Mouse (Mus musculus) cerebellum, adult 2 months (tissue): Measurements from ENCODE around the gene Ano4. TPM values are rescaled to one million over a fixed set of nuclear protein-coding genes. Genes with fewer than 3 reads are reported as not detected.

Experiments used
- DNase-seq, 2 experiments: peaks; one replicate each; pipeline ENCODE4 v3.0.0; 2021
- H3K27ac ChIP-seq: fragments of 200-500 bp; 2 replicates; pipeline ENCODE4 v1.5.1; 2012; ENCODE audit warnings: low read length, control low read depth, inconsistent platforms; ENCODE audit not compliant: insufficient read depth
- H3K27me3 ChIP-seq: fragments of 200-500 bp; 2 replicates; pipeline ENCODE4 v1.6.1; 2012; ENCODE audit warnings: inconsistent platforms, mild to moderate bottlenecking, low read length, moderate library complexity; ENCODE audit not compliant: control insufficient read depth, insufficient read depth
- H3K4me1 ChIP-seq: fragments of 200-500 bp; 2 replicates; pipeline ENCODE4 v1.6.1; 2011; ENCODE audit warnings: low read length; ENCODE audit not compliant: control insufficient read depth, insufficient read depth
- H3K4me3 ChIP-seq: fragments of 200-500 bp; replicated peaks from 2 replicates; pipeline ENCODE3; 2011; ENCODE audit warnings: mild to moderate bottlenecking, low read depth, low read length, control low read depth; ENCODE audit not compliant: insufficient read depth
- CTCF ChIP-seq: fragments of 200-500 bp; IDR thresholded peaks from 2 replicates; pipeline ENCODE4 v1.5.1; 2011; ENCODE audit warnings: low read depth, mild to moderate bottlenecking, control low read depth, low read length, moderate library complexity, borderline replicate concordance; ENCODE audit not compliant: insufficient read depth
- POLR2A ChIP-seq: fragments of 200-500 bp; IDR thresholded peaks from 2 replicates; pipeline ENCODE4 v1.6.1; 2011; ENCODE audit warnings: low read length, control low read depth, borderline replicate concordance; ENCODE audit not compliant: insufficient read depth
- WGBS: fragments of 180-500 bp; shearing (Covaris S2); methylation state at CpG from one replicate; pipeline ENCODE4 v1.1.7; 2018; 5-methylcytosine and 5-hydroxymethylcytosine counted together
- polyA plus RNA-seq: library from polyadenylated mRNA; depleted of rRNA; stranded (reverse); fragments of >200 nt; gene quantifications from 2 replicates; pipeline ENCODE4 v1.2.3, GENCODE M21; 2012

Gene Ano4
- polyA plus RNA-seq, 1 experiment = 17.9 TPM

DNA sequence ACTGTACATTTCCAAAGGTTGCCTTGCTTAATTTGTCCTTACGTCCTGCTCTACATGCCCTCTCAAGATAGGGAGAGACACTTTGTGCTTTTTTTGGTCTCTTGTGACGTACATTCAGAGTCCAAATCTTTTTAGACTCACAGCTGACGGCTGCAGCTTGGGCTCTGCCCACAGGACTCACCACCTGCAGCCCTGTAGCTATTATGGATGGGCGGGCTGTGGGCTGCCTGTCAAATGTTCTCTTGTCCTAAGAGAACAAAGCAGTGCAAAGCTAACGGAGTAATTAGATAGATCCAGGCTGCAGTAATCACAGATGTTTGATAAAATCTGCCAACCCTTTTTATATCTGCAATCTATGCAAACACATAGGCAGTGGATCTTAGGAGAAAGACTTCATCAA is 325.6 kb downstream of the Ano4 start:
- no peak for TF ChIP-seq CTCF
- TF ChIP-seq POLR2A = no peak
- Histone ChIP-seq H3K4me3 (no peak overlapping the region), H3K4me1 (no peaks in the 10 kb centered on the region), H3K27me3 (no peaks in the 10 kb centered on the region), H3K27ac (no peak overlapping the region)
- 34% methylated on average over 5 of the region's 5 CpGs for WGBS
- DNase-seq = no peak

DNA sequence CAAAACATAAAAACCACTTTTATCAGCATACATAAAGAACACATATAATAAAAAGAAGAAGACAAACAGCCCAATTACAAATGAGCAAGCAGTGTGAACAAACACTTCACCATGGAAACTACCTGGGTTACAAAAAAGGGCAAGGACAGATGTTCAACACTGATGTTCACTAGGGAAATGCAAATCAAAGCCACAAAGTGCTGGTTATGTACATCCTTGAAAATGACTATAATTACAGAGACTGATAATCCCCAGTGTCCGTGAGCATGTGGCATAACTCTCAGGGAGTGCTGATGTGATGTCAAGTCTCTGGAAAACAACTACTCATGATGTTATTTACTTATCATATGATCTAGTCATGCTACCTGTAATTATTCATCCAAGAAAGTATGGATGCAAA is 336.3 kb downstream of the Ano4 start:
- TF ChIP-seq POLR2A (no peak), CTCF (no peak)
- Histone ChIP-seq H3K27me3 (no peaks in the 10 kb centered on the region), H3K4me1 (no peaks in the 10 kb centered on the region), H3K27ac (no peak overlapping the region), H3K4me3 (no peak overlapping the region)
- no peak for DNase-seq
- 80% methylated on average over 1 of the region's 1 CpGs for WGBS

DNA sequence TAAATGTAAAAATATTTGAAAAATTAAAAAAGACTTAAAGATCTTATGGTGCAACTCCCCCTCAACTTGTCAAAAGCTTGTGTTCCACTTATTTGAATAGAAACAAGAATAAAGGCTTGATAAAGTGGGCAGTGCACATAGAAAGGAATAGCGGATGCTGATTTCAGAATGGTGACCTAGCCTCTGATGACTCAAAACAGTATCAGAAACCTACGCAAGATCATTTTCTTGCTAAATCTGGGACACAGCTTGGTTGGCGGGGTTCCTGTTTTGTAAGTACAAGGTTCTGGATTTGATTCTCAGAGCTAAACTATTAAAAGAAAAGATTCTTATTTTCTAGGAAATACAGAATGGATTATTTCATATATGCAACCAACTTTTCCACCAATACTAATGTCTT is 340.0 kb downstream of the Ano4 start:
- H3K27ac ChIP-seq = no peak overlapping the region
- no peak for DNase-seq
- no peaks in the 10 kb centered on the region for H3K4me1 ChIP-seq
- no peak overlapping the region for H3K4me3 ChIP-seq
- TF ChIP-seq POLR2A (no peak), CTCF (no peak)
- WGBS = 94% methylated on average over 3 of the region's 3 CpGs
- H3K27me3 ChIP-seq = no peaks in the 10 kb centered on the region

DNA sequence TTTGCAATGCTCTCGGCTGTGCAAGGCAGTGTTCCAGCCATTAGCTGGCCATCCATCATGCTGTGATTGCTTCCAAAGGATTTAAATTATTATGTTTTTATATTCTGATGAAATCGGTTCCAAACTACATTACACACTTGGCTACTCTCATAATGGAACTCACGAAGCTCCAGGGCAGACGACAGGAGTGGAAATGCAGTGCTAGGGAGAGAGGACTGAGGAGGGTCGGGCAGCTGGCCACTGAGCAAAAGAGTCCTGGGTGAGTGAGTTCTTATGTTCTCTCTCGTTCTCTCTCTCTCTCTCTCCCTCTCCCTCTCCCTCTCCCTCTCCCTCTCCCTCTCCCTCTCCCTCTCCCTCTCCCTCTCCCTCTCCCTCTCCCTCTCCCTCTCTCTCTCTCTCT is 357.6 kb downstream of the Ano4 start:
- Histone ChIP-seq H3K27ac (no peak overlapping the region), H3K27me3 (no peaks in the 10 kb centered on the region), H3K4me1 (no peaks in the 10 kb centered on the region), H3K4me3 (no peak overlapping the region)
- TF ChIP-seq CTCF (no peak), POLR2A (no peak)
- WGBS = 16% methylated on average over 6 of the region's 6 CpGs
- DNase-seq = no peak

DNA sequence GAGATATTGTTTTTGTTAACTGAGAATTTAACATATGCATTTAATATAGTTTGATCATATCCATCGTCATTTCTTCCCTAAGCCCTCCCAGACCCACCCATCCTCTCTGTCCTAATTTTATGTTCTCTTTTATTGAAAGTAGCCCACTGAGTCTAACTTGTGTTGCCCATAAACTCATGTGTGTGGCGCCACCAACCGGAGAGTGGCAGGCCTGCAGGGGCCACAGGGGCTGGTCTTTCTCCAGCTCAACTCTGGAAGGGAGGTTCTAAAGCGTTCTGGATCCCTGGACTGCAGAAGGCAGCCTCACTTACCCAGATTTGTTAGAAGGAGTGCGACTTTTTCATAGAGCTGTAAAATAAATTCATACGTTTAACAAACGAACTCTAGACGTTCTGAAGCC is 361.1 kb downstream of the Ano4 start:
- Histone ChIP-seq H3K27ac (no peak overlapping the region), H3K27me3 (no peaks in the 10 kb centered on the region), H3K4me3 (no peak overlapping the region), H3K4me1 (no peaks in the 10 kb centered on the region)
- WGBS = 39% methylated on average over 8 of the region's 8 CpGs
- no peak for DNase-seq
- TF ChIP-seq CTCF (no peak), POLR2A (no peak)

DNA sequence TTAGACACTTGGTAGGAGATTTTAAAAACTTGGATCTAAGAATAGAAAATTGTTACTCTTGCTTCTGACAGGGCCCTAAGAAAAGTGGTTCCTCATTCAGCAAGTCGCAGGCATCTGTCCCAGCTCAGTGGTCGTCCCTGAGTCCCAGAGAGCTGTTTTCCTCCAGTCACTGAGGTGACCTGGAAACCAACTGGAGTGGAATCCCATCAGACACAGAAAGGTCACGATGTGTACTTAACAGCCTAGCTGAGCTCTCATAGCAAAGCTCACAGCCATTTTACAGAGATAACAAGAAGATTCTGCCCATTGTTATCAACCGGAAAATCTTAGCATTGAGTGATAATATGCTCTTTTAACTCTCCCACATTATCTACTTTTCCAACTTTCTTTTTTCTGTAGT is 365.1 kb downstream of the Ano4 start:
- H3K4me3 ChIP-seq = no peak overlapping the region
- no peak for DNase-seq
- no peak for TF ChIP-seq CTCF
- no peak for TF ChIP-seq POLR2A
- WGBS = 59% methylated on average over 4 of the region's 4 CpGs
- no peak overlapping the region for H3K27ac ChIP-seq
- H3K4me1 ChIP-seq = no peaks in the 10 kb centered on the region
- no peaks in the 10 kb centered on the region for H3K27me3 ChIP-seq

DNA sequence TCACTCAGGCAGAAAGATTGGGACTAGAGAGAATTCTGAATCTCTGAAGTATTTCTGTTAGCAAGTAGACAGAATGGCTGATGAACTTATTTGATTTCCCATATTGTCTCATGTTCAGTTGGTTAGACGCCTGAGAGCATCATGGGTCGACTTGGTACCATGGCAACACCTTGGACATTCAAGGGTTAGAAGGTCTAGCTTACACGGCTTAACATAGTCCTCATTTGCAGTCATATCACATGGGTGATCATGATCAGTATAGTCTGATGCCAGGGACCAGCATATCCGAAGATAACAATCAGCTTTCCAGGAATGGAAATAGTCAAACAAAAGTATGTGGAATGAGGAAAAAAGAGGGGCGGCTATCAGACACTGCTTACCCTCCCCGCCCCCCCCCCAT is 365.6 kb downstream of the Ano4 start:
- Histone ChIP-seq H3K27ac (no peak overlapping the region), H3K27me3 (no peaks in the 10 kb centered on the region), H3K4me1 (no peaks in the 10 kb centered on the region), H3K4me3 (no peak overlapping the region)
- TF ChIP-seq POLR2A (no peak), CTCF (no peak)
- no peak for DNase-seq
- WGBS = 46% methylated on average over 6 of the region's 6 CpGs

DNA sequence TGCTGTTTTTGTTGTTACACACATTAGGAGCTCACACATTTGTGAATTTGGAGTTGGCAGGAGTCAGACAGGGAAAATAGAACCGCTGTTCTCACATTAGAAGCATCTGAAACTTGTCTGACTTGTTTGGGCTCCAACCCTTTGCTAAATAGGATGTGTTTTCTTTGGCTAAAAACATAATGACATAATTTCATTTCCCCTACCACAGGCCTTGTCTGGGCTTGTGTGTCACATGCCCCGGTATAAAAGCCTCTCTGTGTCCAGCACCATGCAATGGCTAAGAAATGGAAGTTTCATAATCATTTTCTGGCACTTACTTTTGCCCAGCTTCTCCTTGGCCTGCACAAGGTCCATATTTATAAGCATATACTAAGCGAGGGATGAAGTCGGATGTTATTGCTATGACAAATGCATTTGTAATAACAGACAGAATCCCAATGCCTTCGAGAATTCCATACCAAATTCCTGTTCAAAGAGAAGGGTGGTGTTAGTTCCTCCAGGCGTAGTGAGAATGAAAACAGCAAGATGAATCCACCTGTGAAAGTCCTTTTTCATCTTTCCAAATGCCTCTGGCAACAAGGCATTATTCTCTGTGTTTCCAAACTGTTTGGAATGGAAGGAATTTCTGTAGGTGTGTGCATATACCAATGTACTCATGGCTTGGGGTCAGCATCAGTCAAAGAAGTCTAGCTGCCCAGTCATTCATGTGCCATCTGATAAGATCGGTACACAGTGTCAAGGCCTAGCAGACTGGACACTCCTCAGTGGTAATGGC is 373.4 kb downstream of the Ano4 start:
- no peak for DNase-seq
- no peak overlapping the region for H3K4me3 ChIP-seq
- no peak overlapping the region for H3K27ac ChIP-seq
- H3K27me3 ChIP-seq = no peaks in the 10 kb centered on the region
- no peaks in the 10 kb centered on the region for H3K4me1 ChIP-seq
- 85% methylated on average over 7 of the region's 7 CpGs for WGBS
- TF ChIP-seq CTCF (no peak), POLR2A (no peak)
